Mouse (Mus musculus) limb, embryonic 12.5 days (tissue): Measurements from ENCODE around the gene Pspn. TPM values are rescaled to one million over a fixed set of nuclear protein-coding genes. Genes with fewer than 3 reads are reported as not detected.

Experiments
- ATAC-seq: fragments of 200-750 bp; cut with Nextera tagmentation; 2 replicates; pipeline ENCODE4 v1.8.0; 2017; ENCODE audit warnings: low read depth, moderate TSS enrichment; ENCODE audit not compliant: insufficient number of reproducible peaks, insufficient read depth, low FRiP score, low TSS enrichment
- H3K27ac ChIP-seq: fragments of 300-500 bp; sonication (generic); 2 replicates; pipeline ENCODE4 v1.5.1; 2016; ENCODE audit warnings: mild to moderate bottlenecking, moderate library complexity
- H3K27me3 ChIP-seq: fragments of 300-500 bp; sonication (generic); 2 replicates; pipeline ENCODE4 v1.6.1; 2016; ENCODE audit warnings: mild to moderate bottlenecking, moderate library complexity
- H3K36me3 ChIP-seq: fragments of 300-500 bp; sonication (generic); 2 replicates; pipeline ENCODE4 v1.6.1; 2016; ENCODE audit warnings: mild to moderate bottlenecking, moderate library complexity
- H3K4me1 ChIP-seq: fragments of 300-500 bp; sonication (generic); replicated peaks from 2 replicates; pipeline ENCODE4 v1.6.1; 2016
- H3K4me2 ChIP-seq: fragments of 300-500 bp; sonication (generic); 2 replicates; pipeline ENCODE4 v1.6.1; 2016; ENCODE audit warnings: mild to moderate bottlenecking, moderate library complexity
- H3K4me3 ChIP-seq: fragments of 300-500 bp; sonication (generic); replicated peaks from 2 replicates; pipeline ENCODE4 v1.5.1; 2016; ENCODE audit warnings: mild to moderate bottlenecking
- H3K9ac ChIP-seq: fragments of 300-500 bp; sonication (generic); replicated peaks from 2 replicates; pipeline ENCODE4 v1.6.1; 2016; ENCODE audit warnings: mild to moderate bottlenecking, moderate library complexity
- H3K9me3 ChIP-seq: fragments of 300-500 bp; sonication (generic); 2 replicates; pipeline ENCODE4 v1.6.1; 2016; ENCODE audit warnings: mild to moderate bottlenecking, moderate library complexity
- WGBS: fragments of 180-500 bp; shearing (Covaris S2); methylation state at CpG from one replicate; pipeline ENCODE4 v1.1.7; 2016; 5-methylcytosine and 5-hydroxymethylcytosine counted together
- polyA plus RNA-seq: library from polyadenylated mRNA; unstranded; fragments of >200 nt; fragmentation: Nextera tagmentation; extraction: Ambion mirVana; gene quantifications from 2 replicates; pipeline ENCODE4 v1.2.1, GENCODE M21; 2016

Gene Pspn
- polyA plus RNA-seq = not detected in 2 replicates

DNA sequence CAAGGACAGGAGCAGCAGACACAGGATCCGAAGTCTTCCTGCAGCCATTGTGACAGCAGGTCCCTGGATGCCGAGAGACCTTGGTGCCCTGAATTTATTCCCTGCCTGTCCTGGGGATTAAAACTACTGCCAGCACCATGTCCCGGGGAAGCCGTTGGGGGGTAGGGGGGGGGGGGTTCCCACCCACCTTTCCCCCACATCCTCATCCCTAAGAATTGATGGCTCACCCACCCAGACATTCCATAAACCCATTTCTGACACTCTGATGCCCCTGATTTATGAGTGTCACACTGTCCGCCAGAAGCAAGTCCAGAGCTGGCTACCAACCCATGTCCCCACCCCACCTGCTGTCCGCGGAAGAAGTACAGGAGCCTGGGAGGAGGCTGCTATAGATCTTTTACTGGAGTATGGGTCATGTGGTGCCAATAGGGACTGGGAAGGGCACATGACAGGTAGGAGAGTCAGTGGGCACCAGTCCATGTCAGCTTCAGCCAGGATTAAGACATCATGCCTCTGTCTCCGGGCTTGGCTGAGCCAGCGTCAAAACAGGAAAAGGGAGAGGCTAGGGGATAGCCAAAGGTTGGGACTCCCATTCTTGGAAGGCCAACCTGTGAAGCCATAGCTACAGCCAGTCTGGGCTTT lies at the start of gene Pspn:
Gene Pspn (minus strand): TSS at position 51 of the 642 bp plus-strand sequence.
- H3K36me3 ChIP-seq = peaks cover 64% of the 10 kb centered on the region
- ATAC-seq = no peak
- no peaks in the 10 kb centered on the region for H3K27me3 ChIP-seq
- H3K27ac ChIP-seq = no peak within 1 kb of the TSS
- H3K4me2 ChIP-seq = no peak within 1 kb of the TSS
- H3K9me3 ChIP-seq = no peaks in the 10 kb centered on the region
- WGBS = 90% methylated on average over 9 of the region's 9 CpGs
- H3K4me1 ChIP-seq = peaks cover 9% of the 10 kb centered on the region
- H3K9ac ChIP-seq = no peak within 1 kb of the TSS
- no peak within 1 kb of the TSS for H3K4me3 ChIP-seq

DNA sequence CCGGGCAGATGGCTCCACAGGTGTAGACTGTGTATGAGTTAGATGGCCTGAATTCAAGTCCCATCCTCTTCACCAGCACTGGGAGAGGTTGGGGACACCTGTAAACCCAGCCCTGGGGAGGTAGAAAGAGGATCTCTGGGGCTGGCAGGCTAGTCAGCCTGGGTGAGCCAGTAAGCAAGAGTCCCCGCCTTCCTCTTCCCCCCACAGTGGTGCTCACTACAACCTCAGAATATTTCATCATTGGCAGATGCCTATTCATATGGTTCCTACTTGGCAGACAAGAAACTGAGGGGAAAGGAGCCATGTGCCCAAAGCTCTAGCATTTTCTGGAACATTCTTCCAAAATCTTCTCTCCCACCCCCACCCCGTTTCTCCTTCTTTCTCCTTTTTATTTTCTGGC lies 49.0 kb upstream of the Pspn start:
- Histone ChIP-seq H3K4me2 (no peak overlapping the region), H3K27ac (no peak overlapping the region), H3K4me3 (no peak overlapping the region), H3K36me3 (peaks cover 17% of the 10 kb centered on the region), H3K9ac (no peak overlapping the region), H3K4me1 (no peaks in the 10 kb centered on the region), H3K9me3 (no peaks in the 10 kb centered on the region), H3K27me3 (no peaks in the 10 kb centered on the region)
- no peak for ATAC-seq
- WGBS = 93% methylated on average over 3 of the region's 3 CpGs

- Histone ChIP-seq H3K4me2 (no peak overlapping the region), H3K36me3 (peaks cover 9% of the 10 kb centered on the region), H3K27me3 (no peaks in the 10 kb centered on the region), H3K4me1 (no peaks in the 10 kb centered on the region), H3K9me3 (no peaks in the 10 kb centered on the region), H3K9ac (no peak overlapping the region), H3K27ac (no peak overlapping the region), H3K4me3 (no peak overlapping the region)
- ATAC-seq = no peak
- 24% methylated on average over 5 of the region's 5 CpGs for WGBS
These were observed 47.6 kb upstream of the Pspn start for GRCm38 (mm10) chr17:57047406-57047805.

DNA sequence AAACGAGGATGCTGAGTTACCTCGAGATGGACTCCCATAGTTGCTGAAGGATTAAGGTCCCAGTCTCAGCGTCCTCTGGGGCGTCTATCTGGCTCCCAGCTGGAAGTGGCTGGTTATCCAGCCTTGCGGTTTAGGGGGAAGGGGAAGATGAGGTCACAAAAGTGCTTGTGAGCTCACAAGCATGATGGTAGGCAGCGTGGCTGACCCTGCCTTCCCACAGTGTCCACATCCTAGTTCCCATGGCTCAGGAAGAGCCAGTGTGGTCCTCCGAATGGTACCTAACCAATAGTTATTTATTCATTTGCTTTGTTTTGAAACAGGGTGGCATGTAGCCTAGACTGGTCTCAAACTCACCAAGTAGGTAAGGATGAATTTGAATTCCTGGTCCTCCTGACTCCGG lies 41.7 kb upstream of the Pspn start, which contains the start of gene Slc25a41:
Gene Slc25a41 (minus strand): TSS at position 101 of the 400 bp plus-strand sequence.
- Histone ChIP-seq H3K9ac (no peak within 1 kb of the TSS), H3K4me1 (no peaks in the 10 kb centered on the region), H3K4me3 (no peak within 1 kb of the TSS), H3K27ac (no peak within 1 kb of the TSS), H3K4me2 (no peak within 1 kb of the TSS), H3K9me3 (no peaks in the 10 kb centered on the region), H3K27me3 (peaks cover 30% of the 10 kb centered on the region), H3K36me3 (no peaks in the 10 kb centered on the region)
- 71% methylated on average over 8 of the region's 8 CpGs for WGBS
- ATAC-seq = no peak

DNA sequence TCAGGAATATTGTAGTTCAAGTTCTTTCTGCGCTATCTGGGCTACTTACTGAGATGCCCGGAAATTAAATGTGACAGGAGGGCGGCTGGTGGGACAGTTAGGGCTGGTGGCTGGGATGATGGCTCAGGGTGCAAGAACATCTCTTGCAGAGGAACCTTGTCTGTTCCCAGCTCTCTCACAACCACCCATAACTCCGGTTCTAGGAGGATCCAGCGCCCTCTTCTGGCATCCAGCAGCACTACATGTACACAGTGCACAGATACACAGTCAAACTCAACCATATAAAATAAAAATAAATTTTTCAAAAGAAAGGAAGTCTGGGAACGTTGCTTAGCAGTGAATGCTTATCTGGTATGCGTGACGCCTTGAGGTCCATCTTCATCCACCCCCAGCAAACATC lies 39.2 kb upstream of the Pspn start:
- no peak overlapping the region for H3K4me2 ChIP-seq
- H3K36me3 ChIP-seq = no peaks in the 10 kb centered on the region
- no peak overlapping the region for H3K9ac ChIP-seq
- H3K27ac ChIP-seq = no peak overlapping the region
- no peak for ATAC-seq
- H3K4me3 ChIP-seq = no peak overlapping the region
- H3K27me3 ChIP-seq = peaks cover 31% of the 10 kb centered on the region
- H3K9me3 ChIP-seq = no peaks in the 10 kb centered on the region
- 37% methylated on average over 8 of the region's 8 CpGs for WGBS
- no peaks in the 10 kb centered on the region for H3K4me1 ChIP-seq

DNA sequence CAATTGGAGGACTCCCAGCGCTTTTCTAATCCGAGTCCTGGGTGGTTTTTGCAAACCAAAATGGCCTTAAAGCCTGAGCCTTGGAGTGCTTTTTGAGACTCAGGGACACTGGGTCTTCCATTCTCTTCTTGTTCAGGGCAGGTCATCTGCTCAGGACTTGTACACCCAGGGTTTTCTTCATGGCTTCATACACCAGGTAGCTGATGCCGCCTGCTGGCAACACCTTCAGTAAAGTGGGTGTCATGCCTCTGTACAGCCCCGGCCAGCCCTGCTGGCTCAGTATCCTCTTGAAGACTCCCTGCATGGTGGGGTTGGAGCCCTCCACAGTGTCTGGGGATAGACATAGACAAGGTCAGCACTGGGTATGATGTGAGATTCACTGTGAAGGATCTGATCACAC lies 33.0 kb upstream of the Pspn start:
- Histone ChIP-seq H3K4me1 (peaks cover 18% of the 10 kb centered on the region), H3K9ac (no peak overlapping the region), H3K27me3 (peaks cover 12% of the 10 kb centered on the region), H3K27ac (no peak overlapping the region), H3K9me3 (no peaks in the 10 kb centered on the region), H3K4me3 (peak overlapping the region; percentile 41), H3K36me3 (peaks cover 15% of the 10 kb centered on the region), H3K4me2 (peak overlapping the region; percentile 58; the same call in 1 of the 2 replicates)
- 93% methylated on average over 4 of the region's 4 CpGs for WGBS
- ATAC-seq = no peak

DNA sequence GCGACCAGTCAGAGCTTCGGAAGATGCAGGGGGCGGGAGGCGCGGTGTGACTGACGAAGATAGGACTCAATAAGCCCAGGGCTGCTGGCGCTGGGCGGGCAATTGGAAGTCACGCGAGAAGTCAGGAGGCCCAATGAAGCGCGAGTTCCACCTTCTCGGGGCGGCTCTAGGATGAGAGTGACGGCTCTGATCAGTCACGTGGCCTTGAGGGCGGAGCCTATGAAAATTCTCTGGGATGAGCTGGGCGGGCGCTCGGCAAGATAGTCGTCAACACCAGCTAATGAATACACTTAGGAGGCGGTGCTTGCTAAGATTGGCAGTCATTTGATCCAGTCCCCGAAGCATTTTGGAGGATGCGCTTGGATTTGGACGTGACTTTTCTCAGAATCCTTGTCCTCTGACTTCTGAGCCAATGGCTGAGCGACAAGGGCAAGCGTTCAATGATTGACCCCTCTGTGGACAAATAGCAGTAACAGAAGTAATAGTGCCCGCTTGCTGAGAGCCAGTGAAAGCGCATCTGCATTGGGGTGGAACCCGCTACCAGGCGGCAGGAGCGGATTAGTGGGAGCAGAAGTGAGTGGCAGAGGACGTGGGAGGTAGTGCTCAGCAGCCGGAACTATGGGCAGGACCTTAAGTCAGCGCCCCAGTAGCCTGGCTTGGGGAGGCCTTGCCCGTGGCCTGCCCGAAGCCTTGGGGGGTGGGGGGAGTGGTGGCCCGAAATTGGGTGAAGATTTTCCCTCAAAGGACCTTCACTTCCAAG lies 32.0 kb upstream of the Pspn start:
- no peak overlapping the region; the same call in 1 of the 2 replicates for H3K9ac ChIP-seq
- WGBS = under 1% methylated on average over 38 of the region's 38 CpGs
- peak; percentile 100 for ATAC-seq

DNA sequence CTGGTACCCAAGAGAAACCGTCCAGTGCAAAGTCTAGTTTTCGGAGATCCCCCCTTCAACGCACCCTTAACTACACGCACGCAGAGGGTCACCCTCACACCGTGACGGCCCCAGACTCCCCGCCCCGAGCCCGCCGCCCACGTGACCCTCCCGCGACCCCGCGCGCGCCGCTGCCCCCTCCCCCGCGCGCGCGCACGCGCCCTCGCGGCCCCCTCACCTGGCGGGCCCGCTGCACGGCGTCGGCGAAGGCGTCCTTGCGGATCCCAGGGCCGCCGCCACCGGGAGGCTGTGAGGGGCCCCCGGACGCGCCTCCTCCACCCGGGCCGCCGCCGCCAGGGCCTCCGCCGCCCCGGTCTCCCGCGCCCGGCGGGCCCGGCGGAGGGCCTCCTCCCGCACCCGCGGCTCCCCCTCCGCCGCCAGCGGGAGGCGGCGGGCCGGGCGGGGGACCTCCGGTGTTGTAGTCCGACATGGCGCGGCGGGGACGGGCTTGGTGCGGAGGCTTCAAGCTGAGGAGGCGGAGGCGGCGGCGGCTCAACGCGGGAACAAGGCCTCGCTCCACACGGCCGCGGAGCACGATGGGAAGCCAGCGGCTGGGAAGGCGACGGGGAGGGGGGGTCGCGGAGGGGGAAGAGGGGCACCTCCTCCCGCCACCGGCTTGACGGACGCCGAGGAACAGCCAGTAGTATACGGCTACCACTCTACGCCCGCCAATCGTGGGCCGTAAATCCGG lies 31.3 kb upstream of the Pspn start, which contains the start of gene Khsrp:
Gene Khsrp (minus strand): TSS at position 592 of the 730 bp plus-strand sequence.
- no peaks in the 10 kb centered on the region for H3K27me3 ChIP-seq
- peak within 1 kb of the TSS; percentile 98 for H3K4me3 ChIP-seq
- ATAC-seq = no peak
- H3K9me3 ChIP-seq = no peaks in the 10 kb centered on the region
- H3K27ac ChIP-seq = peak within 1 kb of the TSS; percentile 94
- peaks cover 18% of the 10 kb centered on the region for H3K4me1 ChIP-seq
- H3K9ac ChIP-seq = peak within 1 kb of the TSS; percentile 100
- under 1% methylated on average over 98 of the region's 99 CpGs for WGBS
- peaks cover 33% of the 10 kb centered on the region for H3K36me3 ChIP-seq
- peak within 1 kb of the TSS; percentile 97 for H3K4me2 ChIP-seq

More for the DNA sequence above, 32.0 kb upstream of the Pspn start:
- H3K4me1 ChIP-seq = peaks cover 18% of the 10 kb centered on the region
- peaks cover 25% of the 10 kb centered on the region for H3K36me3 ChIP-seq
- peak overlapping the region; percentile 81 for H3K27ac ChIP-seq
- peak overlapping the region; percentile 98 for H3K4me3 ChIP-seq
- H3K9me3 ChIP-seq = no peaks in the 10 kb centered on the region
- peak overlapping the region; percentile 97 for H3K4me2 ChIP-seq
- peaks cover 4% of the 10 kb centered on the region; the same call in 1 of the 2 replicates for H3K27me3 ChIP-seq

GRCm38 (mm10) chr17:57029691-57030090 lies 29.9 kb upstream of the Pspn start:
- H3K27ac ChIP-seq = no peak overlapping the region
- WGBS = 39% methylated on average over 8 of the region's 8 CpGs

GRCm38 (mm10) chr17:57027471-57027870 lies 27.7 kb upstream of the Pspn start:
- no peak overlapping the region for H3K27ac ChIP-seq
- 92% methylated on average over 4 of the region's 4 CpGs for WGBS
- no peak overlapping the region for H3K4me2 ChIP-seq
- no peak for ATAC-seq
- no peak overlapping the region for H3K9ac ChIP-seq
- H3K36me3 ChIP-seq = peaks cover 69% of the 10 kb centered on the region
- no peak overlapping the region for H3K4me3 ChIP-seq
- no peaks in the 10 kb centered on the region for H3K9me3 ChIP-seq
- H3K4me1 ChIP-seq = peaks cover 17% of the 10 kb centered on the region
- H3K27me3 ChIP-seq = no peaks in the 10 kb centered on the region

More at GRCm38 (mm10) chr17:57029691-57030090, 29.9 kb upstream of the Pspn start:
- Histone ChIP-seq H3K4me2 (peak overlapping the region; percentile 97), H3K9me3 (no peaks in the 10 kb centered on the region), H3K4me1 (peaks cover 18% of the 10 kb centered on the region), H3K9ac (peak overlapping the region; percentile 100), H3K36me3 (peaks cover 47% of the 10 kb centered on the region), H3K27me3 (no peaks in the 10 kb centered on the region), H3K4me3 (peak overlapping the region; percentile 98)
- no peak for ATAC-seq

DNA sequence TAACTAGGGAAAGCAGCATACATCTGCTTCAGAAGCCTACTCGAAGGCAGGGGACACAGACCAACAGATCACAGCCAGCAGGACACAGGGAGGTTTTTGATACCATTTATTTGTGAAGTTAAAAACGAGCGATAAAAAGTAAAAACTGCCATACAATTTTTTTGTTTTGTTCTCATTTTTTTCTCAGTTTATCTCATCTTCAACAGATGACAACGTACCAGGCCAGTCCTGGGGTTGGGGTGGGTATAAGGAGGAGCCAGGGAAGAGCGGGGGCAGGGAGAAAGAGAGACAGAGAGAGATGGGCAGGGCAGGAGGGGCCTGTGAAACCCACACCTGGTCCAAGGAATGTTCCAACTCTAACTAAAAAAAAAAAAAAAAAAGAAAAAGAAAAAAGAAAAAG lies 21.1 kb upstream of the Pspn start:
- Histone ChIP-seq H3K4me3 (no peak overlapping the region), H3K4me2 (no peak overlapping the region), H3K27ac (no peak overlapping the region), H3K9me3 (no peaks in the 10 kb centered on the region), H3K4me1 (no peaks in the 10 kb centered on the region), H3K9ac (no peak overlapping the region), H3K36me3 (peaks cover 69% of the 10 kb centered on the region), H3K27me3 (no peaks in the 10 kb centered on the region)
- no peak for ATAC-seq
- 93% methylated on average over 5 of the region's 5 CpGs for WGBS
